Mouse (Mus musculus) spleen, postnatal 10 days (tissue): Measurements from ENCODE around the gene Snx6.
"Not testable (repeated sequence)": the region's sequence is repeated elsewhere in the genome, so short reads cannot be mapped to it uniquely, and the experiment has no call there.

Experiments
- DNase-seq, 2 experiments: peaks; one replicate each; pipeline ENCODE4 v3.0.0; 2021 to 2022; ENCODE audit warnings: low spot score in 2 of 2

Gene Snx6

DNA sequence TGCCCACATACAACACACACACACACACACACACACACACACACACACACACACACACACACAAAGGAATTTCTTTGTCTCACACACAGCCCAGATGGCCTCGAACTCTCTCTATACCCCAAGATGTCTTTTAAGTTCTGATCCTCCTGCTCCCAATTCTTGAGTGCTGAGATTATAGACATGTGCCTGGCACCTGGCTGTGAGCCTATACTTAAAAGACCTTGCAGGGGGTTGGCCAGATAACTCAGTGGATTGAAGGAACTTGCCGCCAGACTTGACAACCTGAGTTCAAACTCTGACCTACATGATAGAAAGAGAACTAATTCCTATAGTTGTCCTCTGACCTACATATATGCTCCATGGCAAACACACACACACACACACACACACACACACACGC is 8.0 kb upstream of the Snx6 start:
- no peak for DNase-seq

- DNase-seq, result no peak
These were observed 1.2 kb upstream of the Snx6 start for GRCm38 (mm10) chr12:54796516-54797195.

GRCm38 (mm10) chr12:54794392-54794791 is 1.1 kb downstream of the Snx6 start:
- no peak for DNase-seq

- DNase-seq, result no peak
These were observed 4.0 kb downstream of the Snx6 start for GRCm38 (mm10) chr12:54791465-54791864.

GRCm38 (mm10) chr12:54789346-54790143 is 6.0 kb downstream of the Snx6 start:
- no peak for DNase-seq

GRCm38 (mm10) chr12:54763624-54764023 is 31.9 kb downstream of the Snx6 start:
- no peak for DNase-seq

- no peak for DNase-seq
These were observed 34.8 kb downstream of the Snx6 start for GRCm38 (mm10) chr12:54760676-54761075.

GRCm38 (mm10) chr12:54758846-54759245 is 36.7 kb downstream of the Snx6 start:
- DNase-seq, result no peak

GRCm38 (mm10) chr12:54748647-54749046 is 46.9 kb downstream of the Snx6 start:
- DNase-seq, result no peak

- not testable (repeated sequence) for DNase-seq
These were observed 56.8 kb downstream of the Snx6 start for GRCm38 (mm10) chr12:54738661-54739243.

- not testable (repeated sequence) for DNase-seq
These were observed 57.4 kb downstream of the Snx6 start for GRCm38 (mm10) chr12:54737891-54738660.

GRCm38 (mm10) chr12:54734307-54735131 is 61.0 kb downstream of the Snx6 start:
- peak in 1 of 2 experiments; percentile 64 for DNase-seq

DNA sequence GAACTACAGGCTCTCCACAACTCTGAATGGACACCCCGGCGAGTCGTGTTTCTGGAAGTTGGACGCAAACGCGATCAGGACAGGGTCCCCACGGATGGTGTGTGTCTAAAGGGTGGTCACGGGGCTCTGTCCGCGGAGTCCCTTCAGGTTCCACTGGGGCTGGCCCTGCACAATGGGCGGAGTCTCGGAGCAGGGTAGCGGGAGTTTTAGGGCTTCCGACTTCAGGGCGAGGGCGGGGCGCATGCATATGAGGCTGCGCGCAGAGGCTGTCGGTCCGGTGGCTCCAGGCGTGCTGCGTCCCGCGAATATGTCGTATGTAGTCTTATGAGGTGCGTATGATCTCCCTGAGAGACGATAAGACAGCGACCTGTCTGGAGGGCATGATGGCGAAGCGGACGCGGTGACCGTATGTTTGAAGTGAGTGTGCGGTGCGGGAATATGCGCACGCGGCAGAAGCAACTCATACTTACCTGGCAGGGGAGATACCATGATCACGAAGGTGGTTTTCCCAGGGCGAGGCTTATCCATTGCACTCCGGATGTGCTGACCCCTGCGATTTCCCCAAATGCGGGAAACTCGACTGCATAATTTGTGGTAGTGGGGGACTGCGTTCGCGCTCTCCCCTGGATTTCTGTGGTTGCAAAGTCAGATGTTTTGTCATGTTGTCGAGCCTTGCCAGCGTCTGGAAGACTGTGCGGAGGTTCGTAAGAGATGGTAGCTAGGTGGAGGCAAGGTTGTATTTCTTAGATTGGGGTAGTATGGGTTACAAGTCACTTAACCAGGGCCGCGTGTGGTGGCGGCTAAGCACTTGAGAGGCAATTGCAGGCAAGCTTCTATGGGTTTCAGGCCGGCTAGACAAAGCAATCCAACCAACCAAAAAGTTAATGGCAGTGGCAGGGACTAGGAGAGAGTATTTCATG is 66.1 kb downstream of the Snx6 start:
- DNase-seq, result not testable (repeated sequence)

DNA sequence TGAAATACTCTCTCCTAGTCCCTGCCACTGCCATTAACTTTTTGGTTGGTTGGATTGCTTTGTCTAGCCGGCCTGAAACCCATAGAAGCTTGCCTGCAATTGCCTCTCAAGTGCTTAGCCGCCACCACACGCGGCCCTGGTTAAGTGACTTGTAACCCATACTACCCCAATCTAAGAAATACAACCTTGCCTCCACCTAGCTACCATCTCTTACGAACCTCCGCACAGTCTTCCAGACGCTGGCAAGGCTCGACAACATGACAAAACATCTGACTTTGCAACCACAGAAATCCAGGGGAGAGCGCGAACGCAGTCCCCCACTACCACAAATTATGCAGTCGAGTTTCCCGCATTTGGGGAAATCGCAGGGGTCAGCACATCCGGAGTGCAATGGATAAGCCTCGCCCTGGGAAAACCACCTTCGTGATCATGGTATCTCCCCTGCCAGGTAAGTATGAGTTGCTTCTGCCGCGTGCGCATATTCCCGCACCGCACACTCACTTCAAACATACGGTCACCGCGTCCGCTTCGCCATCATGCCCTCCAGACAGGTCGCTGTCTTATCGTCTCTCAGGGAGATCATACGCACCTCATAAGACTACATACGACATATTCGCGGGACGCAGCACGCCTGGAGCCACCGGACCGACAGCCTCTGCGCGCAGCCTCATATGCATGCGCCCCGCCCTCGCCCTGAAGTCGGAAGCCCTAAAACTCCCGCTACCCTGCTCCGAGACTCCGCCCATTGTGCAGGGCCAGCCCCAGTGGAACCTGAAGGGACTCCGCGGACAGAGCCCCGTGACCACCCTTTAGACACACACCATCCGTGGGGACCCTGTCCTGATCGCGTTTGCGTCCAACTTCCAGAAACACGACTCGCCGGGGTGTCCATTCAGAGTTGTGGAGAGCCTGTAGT is 76.4 kb downstream of the Snx6 start:
- not testable (repeated sequence) for DNase-seq

DNA sequence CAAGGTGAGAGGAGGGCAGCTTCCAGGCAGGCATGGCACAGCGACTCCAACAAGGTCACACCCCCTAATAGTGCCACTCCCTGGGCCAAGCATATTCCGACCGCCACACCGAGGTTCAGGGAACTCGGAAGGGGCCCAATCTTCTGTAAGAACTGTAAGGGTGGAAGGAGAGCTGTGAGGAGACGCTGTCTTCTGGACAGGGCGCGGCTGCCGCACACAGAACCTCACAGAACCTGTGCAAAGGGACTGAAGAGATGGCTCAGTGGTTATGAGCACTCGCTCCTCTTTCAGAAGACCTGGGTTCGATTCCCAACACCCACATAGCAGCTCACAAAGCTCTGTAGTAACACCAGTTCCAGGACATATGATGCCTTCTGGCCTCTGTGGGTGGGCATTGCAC is 78.0 kb downstream of the Snx6 start:
- DNase-seq, result not testable (repeated sequence)

- DNase-seq, result peak in 1 of 2 experiments; percentile 62
These were observed 81.5 kb downstream of the Snx6 start for GRCm38 (mm10) chr12:54713822-54714626.

DNA sequence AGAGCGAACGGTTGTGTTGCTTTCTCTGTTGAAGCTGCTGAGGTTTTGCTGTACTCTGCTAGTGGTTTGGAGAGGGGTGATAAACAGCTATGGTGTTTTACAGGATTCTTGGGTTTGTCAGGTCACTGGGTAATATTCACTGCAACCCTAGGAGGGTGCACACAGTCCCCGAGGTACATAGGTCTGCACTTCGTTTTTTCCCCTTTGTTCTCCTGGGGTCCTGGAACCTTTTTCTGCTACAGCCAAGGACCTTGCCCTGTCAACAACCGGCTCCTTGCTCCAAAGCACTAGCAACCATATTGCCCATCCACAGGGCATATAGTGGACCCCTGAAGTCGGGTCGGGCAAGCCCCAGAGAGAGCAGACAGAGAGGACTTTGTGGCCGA is 85.0 kb downstream of the Snx6 start:
- peak in 1 of 2 experiments; percentile 54 for DNase-seq
